Mouse (Mus musculus): ENCODE results near the gene Tubb2b. TPM values are rescaled to one million over a fixed set of nuclear protein-coding genes. Genes with fewer than 3 reads are reported as not detected.

The Tubb2b gene
- polyA plus RNA-seq, 1 experiment from 2014 or later, result 61.0 TPM

DNA sequence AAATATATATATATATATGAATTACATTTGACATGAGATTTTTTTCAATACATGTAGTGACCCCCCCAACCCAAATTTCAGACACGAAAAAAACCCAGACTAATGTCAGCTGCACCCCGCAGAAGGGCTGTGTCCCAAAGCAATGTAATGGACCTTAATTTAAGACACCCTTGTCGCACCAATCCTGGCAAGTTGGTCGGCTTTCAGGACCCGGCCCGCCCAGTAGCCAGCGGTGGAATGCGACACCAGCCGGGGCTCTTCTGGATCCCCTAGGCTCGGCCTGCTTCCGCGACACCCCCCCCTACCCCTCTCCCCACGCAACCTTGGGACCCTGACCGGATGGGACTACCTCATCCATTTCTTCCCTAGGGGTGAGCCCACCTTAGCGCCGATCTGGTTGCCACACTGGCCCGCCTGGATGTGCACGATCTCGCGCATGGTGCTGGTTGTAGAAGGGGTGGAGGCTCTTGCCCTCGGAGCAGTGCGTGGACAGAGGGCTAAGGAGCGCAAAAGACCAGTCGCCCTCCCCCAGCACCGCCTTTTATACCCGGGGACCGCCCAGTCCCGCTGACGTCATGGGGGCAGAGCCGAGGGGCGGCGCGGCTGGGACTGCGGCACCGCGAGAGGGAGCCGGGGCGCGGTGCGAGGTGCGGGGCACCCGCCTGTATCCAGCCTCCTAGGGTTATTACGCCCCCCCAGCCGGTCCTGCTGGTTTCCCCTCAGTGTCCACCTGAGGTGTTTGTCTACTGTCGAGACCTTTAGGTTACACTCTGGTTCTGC is 52.6 kb downstream of the Tubb2b start, which contains the start of gene Tubb2a:
Gene Tubb2a (minus strand): TSS at position 516 of the 780 bp plus-strand sequence.
- ATAC-seq (no peak), DNase-seq (ENCODE audit: low read depth, low spot score) (no peak)
- POLR2A ChIA-PET, result interaction anchor here (1.1 to 1.2 kb wide), 2 partner anchors 50 to 52 kb away, joined by 3 to 7 read pairs; no protein-coding TSS in a partner anchor
- CTCF ChIA-PET, result no interaction called here
- in situ Hi-C loops (cut with MboI; ENCODE audit: low pct_unique_long_range_greater_than_20kb), result no loop called here
- H3K27me3 ChIP-seq, result no peaks in the 10 kb centered on the region
- no peak for TF ChIP-seq CTCF (IDR thresholded peaks at IDR 0.05)

Other genes starting within 250 kb of the Tubb2b start
- gene Serpinb6c, start 224.8 kb downstream of the Tubb2b start, polyA plus RNA-seq (2021), result 0.50 TPM
- 22.6 TPM for gene Nqo2, start 165.8 kb downstream of the Tubb2b start, polyA plus RNA-seq (2021)
- 29.7 TPM for gene Ripk1, start 128.1 kb downstream of the Tubb2b start, polyA plus RNA-seq (2021)
- gene Serpinb6a, start 127.7 kb downstream of the Tubb2b start, polyA plus RNA-seq (2021), result 187 TPM
- gene Bphl, start 92.9 kb downstream of the Tubb2b start, polyA plus RNA-seq (2021), result 98.8 TPM
- 26.8 TPM for gene Tubb2a, start 52.5 kb downstream of the Tubb2b start, polyA plus RNA-seq (2021)
- gene Psmg4, start 32.5 kb upstream of the Tubb2b start, polyA plus RNA-seq (2021), result 36.6 TPM
- 70.6 TPM for gene Slc22a23, start 214.7 kb upstream of the Tubb2b start, polyA plus RNA-seq (2021)

Measured in Patski (cell line).